Mouse (Mus musculus) layer of hippocampus, postnatal 36 days (tissue): ENCODE measurements around the gene March7. TPM values are rescaled to one million over a fixed set of nuclear protein-coding genes. Genes with fewer than 3 reads are reported as not detected.

Source experiments
- DNase-seq, 2 experiments: peaks; one replicate each; pipeline ENCODE4 v3.0.0; 2022
- total RNA-seq, 2 experiments: library from RNA; stranded (reverse); gene quantifications; 2 replicates each; pipeline ENCODE4 v1.2.3; 2021

March7 gene
- total RNA-seq, 2 experiments from 2014 or later = 62.5 to 69.9 TPM

DNA sequence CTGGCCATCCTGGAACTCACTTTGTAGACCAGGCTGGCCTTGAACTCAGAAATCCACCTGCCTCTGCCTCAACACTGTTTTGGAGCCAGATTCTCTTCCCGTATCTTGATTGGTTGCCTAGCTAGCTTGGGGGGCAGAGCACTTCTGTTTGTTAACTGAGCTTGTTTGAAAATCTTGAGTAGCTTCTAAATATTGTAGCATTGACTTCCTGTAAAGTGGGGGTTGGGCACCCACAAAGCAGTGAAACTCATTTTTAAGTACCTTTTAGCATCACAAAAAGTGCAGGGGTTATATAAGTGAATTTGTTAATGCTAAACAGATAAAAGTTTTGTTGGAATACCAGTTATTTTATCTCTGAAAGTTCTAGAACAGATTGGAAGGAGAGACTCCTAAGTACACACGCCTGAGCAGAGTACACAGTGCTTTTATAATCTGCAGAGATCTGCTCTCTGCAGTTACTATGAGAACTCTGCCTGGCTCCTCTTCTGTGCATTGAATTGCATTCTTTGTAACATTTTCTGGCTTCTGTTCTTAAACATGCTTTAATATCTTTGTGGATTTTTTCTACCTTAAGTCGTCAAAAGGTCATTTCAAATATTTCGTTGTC lies 7.0 kb downstream of the March7 start:
- DNase-seq = no peak

DNA sequence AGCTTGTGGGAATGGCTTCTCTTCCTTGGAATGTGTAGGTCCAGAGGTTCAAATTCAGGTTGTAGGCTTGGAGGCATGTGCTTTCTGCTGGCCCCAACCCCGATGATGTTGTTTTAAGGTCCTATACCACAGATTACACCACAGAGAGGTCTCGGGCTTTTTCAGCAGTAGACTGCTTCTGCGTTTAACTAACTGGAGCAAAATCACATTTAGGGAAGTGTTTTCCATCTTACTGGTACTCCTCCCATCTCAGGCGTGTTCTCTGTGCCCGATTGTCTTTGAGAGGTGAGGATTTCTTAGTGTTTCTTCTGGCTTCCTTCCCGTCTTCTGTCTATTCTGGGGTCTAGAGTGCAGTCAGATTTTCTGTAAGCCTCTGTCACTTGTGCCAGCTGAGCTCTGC lies 7.9 kb downstream of the March7 start:
- no peak for DNase-seq

DNA sequence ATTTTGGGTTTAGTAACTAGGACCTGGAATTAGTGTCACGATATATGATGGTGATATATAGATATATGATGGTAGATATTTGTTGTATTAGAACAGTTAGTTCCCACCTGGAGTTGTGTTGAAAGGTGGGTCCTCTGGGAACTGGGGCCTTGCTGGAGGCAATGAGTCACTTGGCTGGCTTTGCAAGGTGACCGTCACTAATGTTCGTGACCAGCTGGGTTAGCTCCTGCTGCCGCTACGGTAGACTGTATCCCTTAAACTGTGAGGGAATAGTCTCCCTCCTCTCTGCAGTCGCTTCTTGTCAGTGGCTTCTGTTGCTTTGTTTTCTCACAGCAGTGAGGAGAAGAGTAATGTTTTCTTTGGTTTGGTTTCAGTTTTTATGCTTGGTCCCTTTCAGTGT lies 11.5 kb downstream of the March7 start:
- DNase-seq = no peak

- DNase-seq = no peak
Measured at GRCm38 (mm10) chr2:60221954-60222353, 12.3 kb downstream of the March7 start.

GRCm38 (mm10) chr2:60223489-60223888 lies 13.8 kb downstream of the March7 start:
- DNase-seq = no peak

DNA sequence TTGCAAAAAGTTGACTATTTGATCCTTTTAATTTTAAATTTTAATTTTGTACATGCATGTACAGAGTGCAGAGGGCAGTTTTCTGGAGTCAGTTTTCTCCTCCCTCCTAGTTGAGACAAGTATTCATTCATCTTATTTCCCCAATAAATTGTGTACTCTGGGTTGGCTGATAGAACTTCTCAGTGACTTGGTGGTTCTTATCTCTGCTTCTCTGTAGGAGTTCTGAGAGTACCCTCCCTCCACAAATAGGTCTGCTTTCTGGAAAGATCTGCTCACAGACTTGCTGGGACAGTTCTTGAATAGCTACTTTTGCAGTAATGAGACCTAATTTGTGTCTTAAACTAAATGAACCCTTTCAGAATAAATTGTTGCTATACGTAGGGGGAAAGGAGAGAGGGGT lies 18.8 kb downstream of the March7 start:
- DNase-seq = no peak

DNA sequence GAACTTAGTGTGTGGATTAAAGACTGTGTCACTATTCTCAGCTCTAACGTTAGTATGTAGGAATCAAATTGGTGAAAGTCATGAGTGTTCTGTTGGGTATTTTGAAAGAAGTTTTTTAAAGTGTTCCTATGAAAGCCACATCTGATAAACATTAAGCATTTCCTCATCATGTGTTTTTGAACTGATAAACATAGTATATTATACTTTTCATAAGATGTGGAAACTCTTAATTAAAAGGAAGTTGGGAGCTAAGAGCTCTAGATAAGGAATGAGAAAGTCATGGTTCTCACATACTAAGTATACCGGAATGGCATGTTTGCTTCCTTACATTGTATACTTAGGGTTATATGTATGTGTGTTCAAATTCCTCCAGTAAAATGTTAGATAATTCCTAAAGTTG lies 20.7 kb downstream of the March7 start:
- DNase-seq = no peak

DNA sequence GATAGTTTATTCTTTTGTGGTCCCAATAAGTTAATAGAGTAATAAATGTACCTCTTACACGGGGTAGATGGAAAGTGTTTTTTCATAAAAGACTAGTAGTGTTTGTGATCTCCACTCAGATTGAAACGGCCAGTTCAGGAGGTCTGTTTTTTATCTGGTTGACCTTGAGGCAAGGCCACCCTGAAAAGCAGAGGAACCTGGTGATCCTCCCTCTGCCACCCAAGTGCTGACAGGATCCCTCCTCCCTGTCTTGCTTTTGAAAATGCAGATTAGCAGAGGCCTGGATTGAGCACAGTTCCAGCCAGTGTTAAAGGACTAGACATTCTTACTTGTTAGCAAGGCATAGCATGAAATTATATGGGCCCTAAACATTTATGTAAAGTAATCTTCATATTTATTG lies 23.5 kb downstream of the March7 start:
- no peak for DNase-seq

GRCm38 (mm10) chr2:60234506-60234905 lies 24.8 kb downstream of the March7 start:
- DNase-seq = no peak

- DNase-seq = no peak
Measured at GRCm38 (mm10) chr2:60252782-60253181, 43.1 kb downstream of the March7 start.

GRCm38 (mm10) chr2:60253506-60253905 lies 43.8 kb downstream of the March7 start:
- no peak for DNase-seq

DNA sequence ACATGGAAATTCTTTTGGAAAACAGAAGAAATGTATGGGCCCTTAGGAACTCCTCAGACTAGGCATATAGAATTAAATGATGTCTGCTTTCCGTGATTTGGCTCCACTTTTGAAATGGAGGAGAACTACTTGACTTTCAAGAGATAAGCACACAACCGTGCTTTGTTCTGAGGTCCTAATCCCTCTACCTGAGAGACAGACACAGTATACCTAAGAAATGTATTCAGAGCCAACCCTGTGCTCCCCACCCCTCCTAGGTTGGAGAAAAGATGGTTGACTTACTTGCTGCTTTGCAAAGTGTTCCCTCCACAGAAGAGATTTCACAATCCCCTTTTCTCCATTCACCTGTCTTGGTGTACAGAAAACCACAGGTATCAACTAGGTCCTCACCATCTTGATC lies 47.1 kb downstream of the March7 start:
- no peak for DNase-seq

DNA sequence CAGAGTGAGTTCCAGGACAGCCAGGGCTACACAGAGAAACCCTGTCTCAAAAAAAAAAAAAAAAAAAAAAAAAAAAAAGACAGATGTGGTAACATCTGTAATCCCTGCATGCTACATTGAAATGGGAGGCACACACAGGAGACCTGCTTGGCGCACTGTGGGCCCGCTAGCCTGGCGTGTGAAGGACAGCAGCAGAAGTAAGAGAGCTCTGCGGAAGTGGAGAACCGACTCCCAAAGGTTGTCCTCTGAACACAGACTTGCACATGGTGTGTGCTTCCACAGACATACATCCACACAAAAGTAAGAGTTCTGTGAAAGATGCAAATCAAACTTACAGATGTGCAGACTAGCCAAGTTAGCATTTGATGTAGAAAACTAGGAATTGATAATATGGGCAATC lies 49.5 kb downstream of the March7 start:
- DNase-seq = no peak

DNA sequence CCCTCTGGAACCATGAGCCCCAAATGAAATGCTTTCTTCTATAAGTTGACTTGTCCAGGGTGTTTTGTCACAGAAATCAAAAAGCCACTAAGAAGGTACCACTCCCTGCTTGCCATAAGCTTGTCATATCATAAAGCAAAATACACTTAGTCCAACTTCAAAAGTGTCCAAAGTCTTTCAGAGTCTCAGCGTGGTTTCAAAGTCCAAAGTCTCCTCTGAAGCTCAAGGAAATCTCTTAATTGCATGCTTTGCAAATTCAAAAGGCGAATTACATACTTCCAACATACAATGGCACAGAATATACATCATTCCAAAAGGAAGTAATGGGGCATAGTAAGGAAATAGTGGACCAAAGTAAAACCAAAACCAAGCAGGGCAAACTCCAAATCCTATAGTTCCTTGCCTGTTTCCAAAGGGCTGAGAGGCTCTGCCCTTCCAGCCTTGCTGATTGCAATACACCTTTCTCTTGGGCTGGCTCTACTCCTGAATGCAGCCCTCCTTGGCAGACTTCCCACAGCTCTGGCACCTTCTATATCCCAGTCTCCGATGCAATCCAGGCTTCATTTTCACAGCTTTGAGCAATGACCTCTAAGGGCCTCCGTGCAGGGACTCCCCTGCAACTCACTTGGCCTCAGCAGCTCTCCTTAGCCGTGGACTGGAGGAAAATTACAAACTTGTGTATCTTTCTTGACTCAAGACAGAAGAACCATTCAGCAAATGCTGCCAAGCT lies 51.1 kb downstream of the March7 start:
- no peak for DNase-seq

DNA sequence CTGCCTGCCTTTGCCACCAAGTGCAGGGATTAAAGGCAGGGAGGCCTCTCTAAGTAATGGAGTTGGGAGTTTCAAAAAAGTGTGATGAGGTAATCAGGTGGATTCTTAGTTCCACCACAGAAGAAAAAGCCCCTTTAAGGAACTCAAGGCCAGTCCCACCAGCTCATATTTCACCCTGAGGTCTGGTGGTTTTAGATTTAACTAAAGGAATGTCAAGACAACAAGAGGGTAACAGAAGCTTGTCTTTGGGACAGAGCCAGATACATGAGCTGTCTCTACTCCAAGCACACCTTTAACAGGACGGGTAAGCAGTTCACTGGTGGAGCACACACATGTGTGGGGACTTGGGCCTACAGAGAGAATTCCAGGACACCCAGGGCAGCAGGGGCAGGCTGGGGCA lies 57.9 kb downstream of the March7 start:
- DNase-seq = no peak

- DNase-seq = no peak
Measured at GRCm38 (mm10) chr2:60269856-60270479, 60.3 kb downstream of the March7 start.

- DNase-seq = no peak
Measured at GRCm38 (mm10) chr2:60278627-60279026, 68.9 kb downstream of the March7 start.

GRCm38 (mm10) chr2:60282625-60283024 lies 72.9 kb downstream of the March7 start:
- no peak for DNase-seq

- DNase-seq = no peak
Measured at GRCm38 (mm10) chr2:60283208-60283750, 73.6 kb downstream of the March7 start.

DNA sequence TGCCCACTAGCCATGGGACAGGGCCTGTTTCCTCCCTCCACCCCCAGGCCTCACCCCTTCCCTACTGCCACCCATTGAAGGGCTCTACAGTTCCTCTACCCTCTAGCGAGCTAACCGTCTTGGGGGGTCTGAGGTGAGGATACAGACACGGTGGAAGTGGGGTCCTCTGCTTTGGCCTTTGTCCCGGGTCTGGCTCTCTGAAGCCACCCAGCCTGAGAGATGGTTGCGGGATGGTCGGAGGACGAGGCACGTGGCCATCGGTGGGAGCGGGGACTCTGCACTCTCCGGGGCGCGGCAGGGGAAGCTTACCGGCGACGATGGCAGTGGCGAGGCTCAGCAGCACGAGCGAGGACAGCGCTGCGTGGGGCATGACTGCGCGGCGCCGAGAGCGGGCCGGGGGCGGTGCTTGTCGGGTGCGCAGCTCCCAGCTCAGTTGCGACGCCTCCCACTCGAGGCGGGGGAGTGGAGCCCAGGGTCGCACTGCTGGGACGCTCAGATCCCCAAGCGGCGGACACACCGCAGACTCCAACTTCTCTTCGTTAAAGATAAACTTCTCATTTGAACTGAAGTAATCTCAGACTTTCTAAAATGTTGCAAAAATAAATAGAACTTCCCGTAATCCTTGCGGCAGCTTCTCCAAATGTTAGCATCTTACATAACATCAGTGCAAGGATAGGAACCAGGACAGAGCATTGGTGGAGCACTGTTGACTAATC lies 74.2 kb downstream of the March7 start:
- peak; percentile 62 to 74 for DNase-seq

GRCm38 (mm10) chr2:60284467-60284821 lies 74.8 kb downstream of the March7 start, which contains the start of gene Cd302:
TSS of gene Cd302 (minus strand) at chr2:60284488.
- DNase-seq = no peak

DNA sequence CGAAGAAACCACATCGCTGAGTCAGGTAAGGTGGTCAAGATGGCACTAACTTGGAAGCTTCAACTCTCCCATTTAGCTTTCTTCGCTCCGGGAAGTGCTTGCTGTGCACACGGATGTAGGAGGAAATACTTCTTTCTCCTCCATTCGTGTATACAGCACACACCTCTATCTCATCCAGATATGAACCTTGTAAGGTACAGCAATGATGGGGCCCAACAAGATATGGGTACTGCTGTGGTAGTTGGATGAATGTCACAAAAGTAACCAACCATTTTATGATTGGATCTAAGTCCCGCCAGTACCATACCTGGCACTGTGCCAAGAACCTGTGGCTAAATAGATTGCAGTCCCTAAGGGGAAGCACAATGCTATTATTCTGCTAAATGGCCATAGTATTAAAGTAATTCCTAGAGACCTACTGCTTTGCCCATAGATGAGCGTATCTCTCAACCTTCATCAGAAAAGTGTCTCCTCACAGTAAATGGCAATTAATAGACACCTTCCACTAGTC lies 75.5 kb downstream of the March7 start:
- no peak for DNase-seq

DNA sequence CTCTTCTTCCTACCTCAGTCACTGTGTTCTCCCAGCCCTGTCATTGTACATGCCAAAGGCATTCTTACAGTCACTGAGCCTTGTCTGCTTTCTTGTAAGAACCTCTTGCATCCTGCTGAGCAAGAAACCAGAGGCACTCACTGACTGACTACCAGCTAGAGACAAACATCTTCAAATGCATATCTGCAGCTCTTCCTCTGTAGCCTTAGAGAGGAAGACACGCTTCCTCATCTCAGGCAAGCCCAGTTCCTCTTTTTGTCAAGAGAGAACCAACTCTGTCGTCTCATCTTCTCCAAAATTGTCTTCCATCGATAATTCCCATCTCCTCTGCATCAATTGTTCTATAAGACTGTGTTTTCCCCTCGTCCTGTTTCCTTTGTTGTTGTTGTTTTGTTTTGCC lies 78.9 kb downstream of the March7 start:
- DNase-seq = no peak
